Mouse (Mus musculus) thymus, adult 2 months (tissue): ENCODE measurements at regions not wholly inside any gene's neighbourhood (a gene's known extent, or its start where the extent isn't known, plus 50 kb on each side); places are given as distances from the start of the nearest gene placed in this dataset.

Experiments used
- CTCF ChIP-seq: fragments of 200-500 bp; IDR thresholded peaks from 2 replicates; pipeline ENCODE4 v1.5.1; 2012; ENCODE audit warnings: mild to moderate bottlenecking, control low read depth, low read length, moderate library complexity, borderline replicate concordance; ENCODE audit not compliant: control insufficient read depth, poor library complexity, insufficient read depth; ENCODE audit errors: extremely low read depth
- POLR2A ChIP-seq: fragments of 200-500 bp; IDR thresholded peaks from 2 replicates; pipeline ENCODE4 v1.6.1; 2012; ENCODE audit warnings: mild to moderate bottlenecking, low read length, control low read depth, moderate library complexity; ENCODE audit not compliant: control insufficient read depth, poor library complexity, insufficient read depth; ENCODE audit errors: extremely low read depth

DNA sequence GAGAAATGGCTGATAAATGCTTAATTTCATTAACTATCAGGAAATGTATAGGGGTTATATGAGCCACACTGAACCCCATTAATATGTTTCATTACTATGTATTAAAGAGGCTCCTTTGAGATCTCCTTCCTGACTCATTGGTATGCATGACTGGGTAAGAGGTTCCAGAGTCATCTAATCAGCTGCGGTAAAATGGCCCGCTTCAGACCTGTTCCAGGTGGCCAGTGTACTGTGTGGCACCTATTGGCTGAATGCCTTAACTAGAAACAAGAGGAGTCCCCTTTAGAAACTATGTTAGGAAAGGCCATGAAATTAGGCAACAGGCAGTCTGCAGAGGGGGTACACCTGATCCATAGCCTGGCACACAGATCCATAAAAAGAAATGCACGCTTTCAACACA, 283.6 kb upstream of the Rgma start:
- TF ChIP-seq CTCF (no peak), POLR2A (no peak)
